Mouse (Mus musculus): ENCODE results near the gene Tcf12.

The Tcf12 gene

DNA sequence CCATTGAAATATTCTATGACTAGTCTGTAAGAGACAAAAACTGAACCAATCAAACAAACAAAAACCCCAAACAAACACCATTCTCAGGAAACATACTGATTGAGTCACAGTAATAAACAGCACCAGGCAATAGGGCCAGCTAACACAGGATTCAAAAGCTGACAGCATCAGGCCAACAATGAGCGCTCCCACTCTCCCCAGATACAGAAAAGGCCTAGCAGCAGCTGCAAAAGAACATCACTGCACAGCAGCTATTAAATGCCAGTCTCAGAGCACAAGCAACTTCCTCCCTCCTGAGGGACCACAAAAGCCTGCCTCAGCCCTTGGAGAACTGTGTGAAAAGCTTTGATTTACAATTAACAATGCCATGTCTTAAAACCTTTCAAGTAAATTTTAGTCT is 214.3 kb downstream of the Tcf12 start:
- no peak for DNase-seq

DNA sequence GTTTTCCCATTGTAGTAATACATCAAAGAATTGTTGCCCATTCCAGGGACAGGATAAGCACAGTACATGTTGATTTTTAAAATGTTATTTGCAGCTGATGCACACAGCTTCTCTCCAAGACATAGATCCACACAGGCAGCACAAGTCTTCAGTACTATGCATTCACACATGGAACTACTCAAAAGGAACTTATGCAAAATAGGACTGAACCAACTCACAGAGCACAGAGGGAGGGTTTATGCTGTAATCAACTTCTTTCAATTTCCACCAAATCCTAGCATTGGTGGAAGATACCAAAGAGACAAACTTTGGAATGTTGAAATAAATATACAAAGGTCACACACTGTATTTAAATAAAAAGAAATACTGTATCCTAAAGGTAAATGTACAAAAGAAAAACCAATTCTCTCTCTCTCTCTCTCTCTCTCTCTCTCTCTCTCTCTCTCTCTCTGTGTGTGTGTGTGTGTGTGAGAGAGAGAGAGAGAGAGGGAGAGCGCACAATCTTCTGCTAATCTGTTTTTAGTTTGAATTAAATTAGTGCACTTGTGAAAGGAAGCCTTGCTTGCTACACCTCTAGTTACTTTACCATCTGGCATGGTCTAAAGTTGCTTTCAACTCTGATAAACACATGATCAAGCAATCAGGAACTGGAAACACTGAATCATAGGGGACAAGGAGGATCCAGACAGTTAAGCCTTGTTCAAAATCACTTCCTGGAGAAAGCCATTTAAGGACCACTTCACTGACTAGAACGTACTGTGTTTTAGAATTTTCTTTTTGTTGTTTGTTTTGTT is 215.5 kb downstream of the Tcf12 start:
- peak; percentile 45 to 57 for DNase-seq

DNA sequence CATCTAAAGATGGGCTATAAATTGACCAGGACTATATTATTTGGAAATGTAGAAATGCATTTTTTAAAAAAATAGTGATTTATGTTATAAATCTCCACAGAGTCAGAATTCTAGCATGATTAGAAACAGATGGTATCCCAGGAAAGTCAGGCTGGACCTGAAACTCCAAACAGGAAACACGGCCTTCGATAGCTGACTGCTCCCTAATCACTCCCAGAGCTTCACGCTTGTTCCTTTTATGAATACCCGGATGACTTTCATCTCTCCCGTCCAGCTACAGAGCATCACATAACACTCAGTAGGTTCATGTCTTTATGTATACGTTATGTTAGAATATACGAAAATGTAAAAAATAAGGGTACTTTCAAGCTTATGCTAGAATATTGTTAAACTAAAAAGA is 216.4 kb downstream of the Tcf12 start:
- no peak for DNase-seq

DNA sequence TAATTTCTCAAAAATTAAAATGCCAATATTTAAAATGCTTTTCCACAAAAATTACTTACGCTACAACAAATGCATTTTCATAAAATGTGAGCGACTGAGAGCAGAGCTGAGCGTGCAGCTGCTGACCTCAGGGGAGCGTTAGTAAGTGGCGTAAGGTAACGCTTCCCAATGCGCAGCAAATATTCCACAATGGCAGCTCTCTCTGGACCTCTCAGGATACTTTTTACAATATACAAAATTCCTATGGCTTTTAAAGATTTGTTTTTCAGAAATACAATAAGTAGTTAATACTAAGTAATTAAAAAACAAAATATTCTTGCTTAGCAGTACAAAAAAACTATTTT is 216.8 kb downstream of the Tcf12 start:
- no peak for DNase-seq

DNA sequence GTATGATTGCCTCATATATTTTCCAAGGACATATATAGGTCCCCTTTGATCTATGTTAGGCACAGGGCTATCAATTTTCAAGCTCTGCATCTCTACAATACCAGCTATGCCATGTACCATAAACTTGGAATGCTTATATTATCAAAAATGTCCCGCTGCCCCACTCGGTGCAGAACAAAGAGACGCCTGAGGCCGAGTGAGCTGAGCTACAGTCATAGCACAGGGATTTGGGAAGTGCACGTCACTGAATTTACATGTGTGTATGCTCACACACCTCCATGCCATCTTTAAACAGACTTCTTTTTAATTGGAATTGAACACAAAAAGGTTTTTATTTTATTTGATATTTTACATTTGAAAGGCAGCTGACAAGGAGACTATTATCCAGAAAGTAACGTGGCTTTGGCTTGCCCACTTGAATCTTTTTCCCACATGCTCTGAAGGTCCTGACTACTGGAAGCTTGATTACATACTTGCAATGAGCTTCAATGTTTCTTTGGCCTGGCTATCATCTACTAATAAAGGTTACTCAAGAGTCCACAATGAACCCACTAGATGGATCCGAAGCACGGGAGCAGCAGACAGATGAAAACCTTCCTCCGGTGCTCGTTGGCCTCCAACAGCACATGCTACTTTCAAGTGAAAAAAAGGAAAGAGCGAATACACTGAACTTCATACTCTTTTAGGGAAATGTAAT is 217.3 kb downstream of the Tcf12 start:
- no peak for DNase-seq

DNA sequence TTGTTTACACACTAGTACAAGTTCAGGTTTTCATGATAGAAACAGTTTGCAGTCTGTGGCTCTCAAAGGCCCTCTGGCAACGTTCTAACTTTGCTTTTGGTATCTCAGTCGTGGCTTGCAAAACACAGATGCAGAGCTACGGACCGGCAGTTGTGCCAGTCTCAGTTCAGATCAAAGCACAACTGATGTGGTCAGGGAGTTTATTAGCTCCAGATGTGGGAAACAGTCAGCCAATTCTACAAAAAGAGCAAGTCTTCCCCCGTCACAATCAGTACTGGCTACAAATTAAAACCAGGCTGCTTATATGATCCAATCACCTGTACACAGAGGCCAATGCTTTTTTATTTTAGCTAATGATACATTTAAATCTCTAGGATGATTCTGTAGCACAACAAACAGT is 223.2 kb downstream of the Tcf12 start:
- DNase-seq: peak in 1 of 2 experiments; percentile 5

DNA sequence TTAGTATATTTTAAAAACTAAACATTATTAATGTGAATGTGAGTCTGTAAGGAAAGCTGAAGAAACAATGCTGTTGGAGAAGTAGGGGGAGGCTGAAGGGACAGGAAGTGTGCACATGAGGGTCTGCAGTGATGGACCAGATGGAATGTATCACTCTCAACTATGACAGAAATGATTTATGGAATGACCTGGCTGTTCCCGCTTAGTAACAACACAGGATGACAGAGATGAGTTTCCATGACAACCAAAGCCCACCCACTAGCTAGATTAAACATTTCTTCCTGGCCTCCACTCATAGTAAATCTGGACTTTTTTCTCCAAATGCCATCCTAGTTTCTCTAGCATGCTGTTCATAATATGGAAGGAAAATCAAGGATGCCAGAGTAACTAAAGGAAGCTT is 231.0 kb downstream of the Tcf12 start:
- DNase-seq: no peak

DNA sequence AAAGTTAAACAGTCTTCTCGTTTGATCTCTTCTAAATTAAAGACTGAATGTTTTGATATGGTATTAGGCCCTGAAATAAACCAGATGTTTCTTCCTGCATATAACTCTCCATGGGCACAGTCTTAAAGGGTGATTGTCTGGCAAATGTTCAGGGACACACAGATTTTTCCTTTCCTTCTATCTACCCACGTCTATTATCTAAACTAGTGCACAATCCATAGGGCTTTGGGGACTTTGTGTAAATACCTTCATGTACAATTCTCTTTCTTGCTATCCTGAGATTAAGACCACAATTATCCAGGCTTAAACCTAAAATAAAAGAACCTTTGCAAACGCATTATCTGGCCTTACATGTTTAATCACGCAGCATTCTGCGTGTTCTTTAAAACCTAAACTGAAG is 231.7 kb downstream of the Tcf12 start:
- no peak for DNase-seq

DNA sequence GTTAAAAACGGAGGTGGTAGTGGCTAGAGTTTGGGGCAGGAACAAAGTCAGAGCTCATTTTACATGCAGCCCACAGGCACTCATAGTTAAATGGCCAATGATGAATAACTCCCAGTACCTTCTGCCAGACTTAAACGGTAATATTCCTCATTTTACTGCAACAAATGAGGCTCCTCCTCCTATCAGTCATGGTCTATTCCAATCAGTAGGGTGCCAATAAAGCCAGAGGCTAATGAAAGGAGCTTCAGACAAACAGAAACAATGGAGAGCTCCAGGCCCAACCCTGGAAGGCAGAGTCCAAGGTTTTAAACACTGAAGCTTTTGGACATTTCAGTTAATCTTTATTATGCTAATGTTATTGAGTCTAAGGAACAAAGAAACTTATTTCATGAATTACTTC is 232.3 kb downstream of the Tcf12 start:
- DNase-seq: no peak

DNA sequence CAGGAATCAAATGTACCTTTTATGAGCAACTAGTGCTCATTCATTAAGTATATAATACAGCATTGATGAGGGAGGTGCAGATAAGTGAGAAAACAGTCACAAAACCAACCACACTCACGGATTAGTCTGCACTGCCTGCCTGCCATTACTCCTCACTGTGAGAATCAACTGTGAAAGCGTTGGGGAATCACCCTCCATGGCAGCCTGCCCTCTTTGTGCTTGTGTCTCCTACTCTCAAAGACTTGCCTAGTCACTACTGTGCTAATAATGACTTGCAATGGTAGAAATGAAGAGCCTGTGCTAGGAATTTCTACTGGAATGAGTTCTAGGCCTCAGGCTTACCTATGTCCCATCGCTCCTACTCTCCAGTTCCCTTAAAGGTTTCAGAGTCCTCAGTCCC is 233.8 kb downstream of the Tcf12 start:
- DNase-seq: no peak

DNA sequence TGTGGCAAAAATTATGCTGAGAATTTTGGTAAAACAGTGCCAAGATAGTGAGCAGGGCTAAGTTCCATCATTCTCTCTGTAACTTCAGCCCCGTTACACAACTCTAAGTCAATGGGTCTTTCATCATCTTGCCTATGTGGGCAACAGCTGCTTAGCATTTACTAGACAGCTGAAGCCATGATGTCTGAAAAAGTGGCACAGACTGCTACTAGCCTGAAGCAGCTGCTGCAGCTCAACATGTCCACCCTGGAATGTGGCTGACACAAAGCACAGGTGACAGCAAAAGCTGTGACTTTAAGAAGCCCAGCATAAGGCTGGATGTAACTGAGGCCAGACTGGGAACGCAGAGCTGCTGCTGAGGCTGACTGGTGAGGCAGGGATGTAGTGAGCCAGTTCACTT is 236.9 kb downstream of the Tcf12 start:
- no peak for DNase-seq

DNA sequence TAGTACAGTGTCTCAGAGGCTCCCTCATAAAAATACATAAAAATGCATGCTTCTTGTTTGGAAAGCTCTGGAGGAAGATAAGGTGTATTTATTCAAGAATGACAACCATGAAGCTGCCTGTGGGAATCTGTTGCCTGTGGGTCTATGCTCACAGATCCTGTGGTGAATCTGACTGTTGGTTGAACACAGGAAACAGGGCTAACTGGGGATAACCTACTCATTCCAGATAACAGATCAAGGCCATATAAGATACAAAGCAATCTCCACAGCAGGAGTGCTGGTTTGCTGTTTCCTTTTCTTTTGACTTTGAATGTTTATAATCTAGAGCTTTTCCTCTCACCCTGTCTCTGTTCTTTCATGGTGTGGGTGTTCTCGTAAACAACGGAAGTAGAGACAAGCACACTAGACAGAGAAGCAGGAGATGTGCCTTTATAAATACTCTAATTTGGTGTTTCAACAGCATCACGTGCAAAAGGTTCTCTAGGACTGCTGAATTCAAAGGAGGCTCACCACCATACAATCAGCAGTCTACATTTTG is 237.6 kb downstream of the Tcf12 start:
- DNase-seq: no peak

DNA sequence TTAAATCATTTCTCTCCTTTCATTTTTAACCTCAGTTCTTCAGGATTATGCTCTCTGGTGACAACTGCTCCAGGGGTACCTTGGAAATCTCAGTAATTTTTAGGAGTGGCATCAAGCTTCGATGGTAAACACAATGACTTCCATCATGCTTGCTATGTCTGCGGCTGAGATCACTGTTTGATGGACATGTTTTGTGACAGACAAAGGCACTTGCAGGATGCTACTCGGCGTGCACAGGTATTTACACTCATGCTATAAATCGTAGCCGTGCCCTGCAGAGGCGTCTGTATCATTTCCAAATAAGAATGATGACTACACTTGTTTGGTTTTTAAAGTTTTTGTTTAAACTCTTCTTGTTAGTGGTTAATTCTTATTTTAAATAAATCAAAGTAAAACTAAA is 248.3 kb downstream of the Tcf12 start:
- DNase-seq: no peak

DNA sequence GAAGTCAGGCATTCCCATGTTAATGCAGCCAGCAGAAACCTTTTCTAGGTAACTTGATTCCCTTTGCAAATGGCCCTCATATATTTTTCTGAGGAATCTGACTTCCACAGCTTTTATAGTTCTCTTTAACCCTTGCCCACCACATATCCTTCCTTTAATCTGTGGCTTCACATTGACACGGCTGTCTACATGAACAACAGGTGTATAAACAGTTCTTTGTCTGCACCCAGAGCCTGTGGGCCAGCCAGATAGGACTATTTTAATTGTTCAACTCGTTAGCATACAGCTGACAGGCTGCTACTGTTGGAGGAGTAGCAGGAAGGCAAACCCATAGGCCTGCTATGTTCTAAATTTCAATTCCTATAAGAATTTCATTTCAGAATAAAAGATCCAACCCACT is 250.0 kb downstream of the Tcf12 start:
- no peak for DNase-seq

DNA sequence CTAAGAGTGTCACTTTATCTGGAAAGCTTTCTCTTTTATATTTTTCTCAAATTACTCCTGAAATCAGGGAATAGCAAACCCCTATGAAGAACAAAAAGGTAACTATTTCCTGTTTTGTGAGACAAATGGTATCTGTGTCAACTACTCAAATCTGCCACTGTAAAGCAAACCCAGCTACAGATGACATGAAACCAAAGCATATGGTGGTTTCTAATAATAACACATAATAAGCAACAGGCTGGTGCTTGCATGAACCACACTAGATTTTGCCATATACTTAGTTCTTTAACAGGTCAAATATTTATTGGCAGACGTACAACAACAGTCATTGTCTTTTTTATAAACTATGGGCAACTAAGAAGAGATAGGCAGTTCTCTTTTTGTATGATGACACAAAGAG is 253.7 kb downstream of the Tcf12 start:
- no peak for DNase-seq

DNA sequence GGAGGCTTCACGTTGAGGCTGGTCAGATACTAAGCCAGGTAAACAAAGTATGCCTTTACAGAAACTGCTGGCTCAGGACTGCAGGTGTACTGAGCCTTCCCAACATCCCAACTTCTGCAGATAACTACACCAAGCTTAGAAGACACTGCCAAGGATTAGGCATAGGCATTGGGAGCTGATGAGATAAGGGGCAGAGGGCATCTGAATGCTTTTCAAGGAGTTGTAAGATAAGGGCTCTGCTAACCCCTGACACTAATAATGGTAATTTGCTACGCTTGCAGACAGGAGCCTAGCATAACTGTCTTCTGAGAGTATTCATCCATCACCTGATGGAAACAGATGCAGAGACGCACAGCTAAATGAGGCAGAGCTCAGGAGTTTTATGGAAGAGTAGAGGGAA is 257.8 kb downstream of the Tcf12 start:
- no peak for DNase-seq

DNA sequence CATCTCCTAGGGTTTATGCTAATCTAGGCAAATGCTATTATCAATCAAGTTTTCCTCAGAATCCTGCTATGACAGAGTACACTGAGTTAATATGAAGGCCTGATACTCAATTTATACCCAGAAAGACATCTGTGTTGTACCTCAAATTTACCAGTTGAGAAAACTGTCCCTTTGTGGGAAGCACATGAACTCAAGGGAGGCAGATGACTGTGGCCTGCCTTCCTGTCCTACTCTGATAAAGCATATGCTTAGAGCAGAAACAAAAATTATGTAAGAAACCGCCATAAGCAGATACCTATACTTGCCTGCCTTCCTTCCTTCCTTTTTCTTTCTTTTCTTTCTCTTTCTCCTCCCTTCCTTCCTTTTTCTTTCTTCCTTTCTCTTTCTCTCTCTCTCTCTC is 261.4 kb downstream of the Tcf12 start:
- DNase-seq: no peak

DNA sequence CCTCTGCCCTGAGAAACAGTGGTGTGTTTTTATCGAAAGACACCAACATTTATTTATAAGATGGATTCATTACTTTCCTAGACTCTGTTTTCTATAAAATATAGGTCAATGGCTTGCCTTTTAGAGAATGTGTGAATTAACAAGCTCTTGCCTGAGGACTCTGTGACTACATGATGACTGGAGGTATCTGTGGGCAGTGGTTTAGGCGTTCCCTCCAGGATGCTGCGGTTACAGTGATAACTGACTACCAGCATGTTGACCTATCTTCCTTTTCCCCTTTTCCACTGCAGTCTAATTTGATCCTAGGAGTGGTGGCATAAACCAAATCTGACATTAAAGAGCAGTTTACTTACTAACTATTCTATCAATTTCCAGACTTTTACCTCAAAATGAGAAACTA is 263.3 kb downstream of the Tcf12 start:
- DNase-seq: no peak

DNA sequence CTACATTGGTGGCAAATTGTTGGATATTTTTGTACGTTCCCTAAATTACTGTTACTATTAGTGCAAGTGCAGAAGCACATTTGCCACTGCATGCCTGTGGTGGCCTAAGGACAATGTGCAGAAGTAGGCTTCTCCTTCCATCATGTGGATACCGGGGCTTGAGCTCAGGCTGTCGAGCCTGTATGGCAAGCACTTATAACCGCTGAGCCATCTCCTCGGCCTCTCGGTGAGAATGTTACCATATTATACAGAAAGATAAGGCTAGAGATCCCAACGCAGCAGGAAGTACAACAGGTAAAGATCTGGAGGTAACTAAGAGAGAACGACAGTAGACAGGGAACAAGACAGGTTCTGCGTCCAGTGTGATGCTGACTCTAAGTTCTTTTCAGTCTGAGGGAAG is 263.8 kb downstream of the Tcf12 start:
- no peak for DNase-seq

DNA sequence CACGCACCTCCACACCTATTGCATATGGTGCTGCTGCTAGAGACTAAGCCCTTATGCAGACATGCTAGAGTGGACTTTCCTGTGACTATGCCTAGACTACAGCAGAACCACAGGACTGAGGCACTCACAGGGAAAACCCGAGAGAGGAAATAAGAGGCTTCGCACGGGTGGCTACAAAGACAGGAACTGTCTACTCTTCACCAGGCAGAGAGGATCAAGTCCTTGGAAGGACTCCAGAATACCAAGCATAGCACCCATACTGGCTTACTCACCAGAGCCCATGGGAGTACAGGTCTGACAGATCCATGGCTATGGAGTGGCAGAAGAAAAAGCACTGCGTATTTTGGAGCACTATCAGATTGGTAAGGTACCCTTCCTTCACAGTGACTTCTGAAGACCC is 269.8 kb downstream of the Tcf12 start:
- no peak for DNase-seq

DNA sequence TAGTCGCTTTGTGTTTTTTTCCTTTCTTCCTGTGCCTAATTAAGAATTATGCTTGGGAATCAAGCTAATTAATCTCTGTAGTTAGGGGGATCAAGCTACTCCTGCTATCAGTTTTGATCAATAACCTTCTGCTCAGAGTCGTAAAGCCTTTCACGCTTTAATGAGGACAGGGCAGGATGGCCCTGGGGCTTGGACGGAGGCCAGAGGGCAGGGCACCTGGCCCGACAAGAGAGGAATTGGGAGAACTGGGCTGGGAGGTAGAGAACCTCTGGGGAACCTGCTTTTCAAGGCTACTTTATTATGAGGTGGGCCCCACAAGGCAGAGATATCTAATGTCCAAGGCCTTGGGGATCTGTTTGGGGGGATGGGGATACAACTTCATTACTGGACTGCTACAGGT is 274.3 kb downstream of the Tcf12 start:
- DNase-seq: no peak

DNA sequence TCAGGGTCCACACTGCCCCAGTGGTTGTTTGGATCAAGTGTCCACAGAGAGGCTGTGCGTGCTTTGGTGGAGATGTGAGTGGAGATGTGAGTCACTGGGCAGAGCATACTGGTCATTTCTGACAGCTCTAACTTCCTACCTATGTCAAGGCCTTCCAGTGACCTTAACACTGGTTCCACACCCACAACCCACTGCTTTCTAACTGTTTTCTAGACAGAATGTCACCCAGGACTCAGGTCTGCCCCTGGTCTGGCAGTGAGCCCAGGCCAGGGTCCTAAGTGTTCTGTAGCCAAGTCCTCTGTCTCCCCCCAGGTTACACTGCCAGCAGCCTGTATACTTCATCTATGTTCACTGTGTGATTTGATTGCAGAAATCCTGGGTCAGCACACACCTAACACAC is 275.3 kb downstream of the Tcf12 start:
- DNase-seq: no peak

DNA sequence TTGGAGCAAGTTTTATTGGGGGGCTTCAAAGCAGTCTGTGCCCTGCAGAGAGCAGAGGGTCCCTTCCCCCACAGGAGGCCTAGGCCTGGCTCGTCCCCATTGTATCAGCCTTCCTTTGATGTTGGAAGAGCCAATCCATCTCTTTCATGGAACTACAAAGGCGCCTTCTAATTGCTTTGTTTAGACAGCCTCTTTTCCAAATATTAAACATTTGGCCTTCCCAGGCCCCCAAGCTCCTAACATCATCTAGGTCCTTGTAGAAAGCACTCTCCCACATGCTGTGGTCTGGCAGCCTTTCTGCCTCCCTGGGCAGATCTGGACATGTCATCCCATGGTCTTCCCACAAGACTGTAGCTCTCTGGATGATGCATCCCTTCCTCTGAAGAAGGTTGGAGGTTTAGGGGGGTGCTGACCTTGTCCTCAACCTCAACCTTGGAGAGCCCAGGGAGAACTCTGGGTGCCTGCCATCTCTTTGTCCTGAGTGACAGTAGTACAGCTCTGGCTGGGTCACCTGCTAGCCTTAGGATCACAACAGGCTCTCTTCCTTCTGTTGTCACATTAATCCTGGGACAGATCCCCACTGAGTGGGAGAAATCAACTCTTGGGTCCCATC is 276.4 kb downstream of the Tcf12 start:
- DNase-seq: no peak

DNA sequence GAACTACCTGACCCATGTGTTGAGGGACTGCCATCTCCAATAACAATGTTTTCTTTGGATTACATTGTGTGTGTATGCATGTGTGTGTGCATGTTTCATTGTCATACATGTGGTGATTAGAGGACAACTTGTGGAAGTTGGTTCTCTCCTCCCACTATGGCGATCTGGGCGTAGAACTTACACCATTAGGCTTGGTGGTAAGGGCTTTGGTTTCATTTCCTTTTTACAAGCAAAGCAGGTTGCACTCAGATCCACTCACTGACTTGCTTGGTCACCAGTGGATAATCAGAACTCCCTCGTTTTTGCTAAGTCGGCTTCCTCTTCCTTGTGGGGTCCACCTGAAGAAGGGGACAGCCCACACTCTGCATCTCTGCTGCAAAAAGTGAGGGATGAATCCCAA is 277.0 kb downstream of the Tcf12 start:
- peak; percentile 21 to 25 for DNase-seq

All from B cell, adult 2 months (primary cell).